Mouse (Mus musculus): ENCODE measurements at regions not wholly inside any gene's neighbourhood (a gene's known extent, or its start where the extent isn't known, plus 50 kb on each side); places are given as distances from the start of the nearest gene placed in this dataset.
"Not testable (repeated sequence)": the region's sequence is repeated elsewhere in the genome, so short reads cannot be mapped to it uniquely, and the experiment has no call there.

DNA sequence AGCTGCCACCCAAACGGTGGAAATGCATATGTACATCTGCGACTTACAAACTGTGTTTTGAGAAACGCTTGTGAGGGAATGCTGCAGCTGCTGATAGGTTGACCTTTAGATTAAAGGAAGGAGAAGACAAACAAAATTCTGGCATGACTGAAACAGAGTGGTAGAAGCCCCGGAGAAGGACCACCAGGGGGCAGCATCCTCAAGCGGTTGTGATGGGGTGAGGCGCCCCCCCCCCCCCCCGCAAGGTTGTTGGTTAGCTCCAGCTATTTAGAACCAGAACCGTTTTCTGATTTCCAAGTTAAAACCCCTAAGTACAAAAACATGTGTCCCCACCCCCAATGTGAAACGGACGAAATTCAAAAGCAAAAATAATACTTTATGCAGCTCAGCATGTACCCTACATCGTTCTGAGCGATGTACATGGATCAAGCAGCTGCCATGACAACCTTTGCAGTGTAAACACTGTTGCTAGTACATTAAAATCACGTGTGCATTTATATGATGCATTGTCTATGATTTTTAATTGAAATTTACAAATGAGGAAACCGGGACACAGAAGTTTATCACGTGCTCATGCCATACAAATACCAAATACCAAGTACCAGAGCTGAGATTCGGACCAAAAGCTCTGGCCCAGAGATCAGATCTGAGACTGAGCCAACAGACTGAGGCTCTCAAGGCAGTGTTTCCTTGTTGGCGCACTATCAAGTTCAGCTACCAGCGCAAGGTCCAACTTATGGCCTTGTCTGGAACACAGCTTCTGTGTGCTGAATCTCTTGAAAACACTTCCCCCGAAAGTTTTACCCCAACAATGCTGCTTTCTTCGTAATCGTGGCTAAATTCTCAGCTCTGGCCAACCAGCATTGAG lies 100.0 kb upstream of the Ifngr1 start:
- ATAC-seq (replicated peaks; ENCODE audit: low read depth, poor library complexity, severe bottlenecking) = peak; percentile 26; the same call in 1 of the 2 replicates

DNA sequence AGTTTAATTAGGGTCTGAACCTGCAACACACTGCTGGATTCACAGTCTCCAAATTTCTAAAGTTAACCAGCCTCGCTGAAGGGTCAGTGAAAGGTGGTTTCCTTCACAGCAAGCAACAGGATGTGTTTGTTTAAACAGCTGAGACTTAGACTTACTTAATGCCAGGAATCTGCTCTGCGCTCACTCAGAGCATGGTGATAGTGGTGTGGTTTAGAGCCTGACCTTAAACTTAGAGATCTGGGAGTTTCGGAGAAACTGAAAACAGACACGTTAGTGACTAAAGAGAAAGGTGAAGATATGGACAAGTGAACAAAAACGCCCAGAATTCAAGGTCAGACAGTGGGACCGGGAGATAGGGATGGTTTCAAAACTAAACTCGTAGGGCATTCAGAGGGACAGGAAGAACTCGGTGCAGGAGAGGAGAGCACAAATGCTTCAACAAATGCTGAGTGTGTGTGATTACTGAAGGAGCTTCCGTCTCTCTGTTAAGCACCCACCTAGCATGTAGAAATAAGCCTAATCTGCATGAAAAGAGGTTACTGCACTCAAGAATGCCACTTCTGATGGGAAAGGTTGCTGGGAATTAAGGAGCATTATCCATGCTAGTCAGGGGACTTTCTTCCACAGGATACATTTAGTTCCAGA lies 97.2 kb upstream of the Ifngr1 start:
- ATAC-seq (replicated peaks; ENCODE audit: low read depth, poor library complexity, severe bottlenecking) = peak; percentile 44; the same call in 1 of the 2 replicates

DNA sequence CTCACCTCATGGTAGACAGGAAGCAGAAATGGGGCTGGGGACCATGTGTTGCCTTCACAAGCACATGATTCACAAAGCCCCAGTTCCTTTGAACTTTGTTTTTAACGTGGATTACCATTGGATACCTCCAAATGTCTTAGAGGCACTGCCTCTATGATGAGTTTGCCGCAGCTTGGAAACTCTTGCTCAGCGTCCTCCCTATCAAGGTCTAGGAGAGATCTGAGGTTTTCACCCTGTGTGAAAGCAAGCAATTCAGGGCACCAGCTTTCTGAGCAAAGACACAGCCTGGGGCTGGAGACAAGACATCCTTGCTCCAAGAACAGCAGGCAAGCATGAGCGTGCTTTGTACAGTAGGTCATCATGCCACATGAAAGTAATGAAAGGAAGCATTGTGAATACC lies 93.6 kb upstream of the Ifngr1 start:
- no peak for ATAC-seq (replicated peaks; ENCODE audit: low read depth, poor library complexity, severe bottlenecking)

DNA sequence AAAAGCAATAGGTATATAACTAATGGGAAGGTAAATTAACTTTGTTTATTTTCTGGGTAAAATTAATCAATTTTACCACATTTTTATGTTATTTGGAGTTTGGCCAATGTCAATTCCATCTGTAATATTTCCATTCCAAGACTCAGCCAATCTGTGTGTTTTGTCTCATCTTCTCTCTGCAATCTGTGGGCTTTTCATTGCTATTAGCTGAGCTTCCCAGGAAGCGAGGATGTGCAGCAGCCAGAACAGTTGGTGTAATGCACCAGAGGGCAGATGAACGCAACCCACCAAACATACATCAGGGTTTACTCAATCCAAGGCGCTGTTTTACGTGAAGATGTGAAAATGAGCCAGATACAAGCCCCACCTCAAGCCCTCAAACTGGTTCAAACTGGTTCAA lies 88.9 kb upstream of the Ifngr1 start:
- no peak for ATAC-seq (replicated peaks; ENCODE audit: low read depth, poor library complexity, severe bottlenecking)

DNA sequence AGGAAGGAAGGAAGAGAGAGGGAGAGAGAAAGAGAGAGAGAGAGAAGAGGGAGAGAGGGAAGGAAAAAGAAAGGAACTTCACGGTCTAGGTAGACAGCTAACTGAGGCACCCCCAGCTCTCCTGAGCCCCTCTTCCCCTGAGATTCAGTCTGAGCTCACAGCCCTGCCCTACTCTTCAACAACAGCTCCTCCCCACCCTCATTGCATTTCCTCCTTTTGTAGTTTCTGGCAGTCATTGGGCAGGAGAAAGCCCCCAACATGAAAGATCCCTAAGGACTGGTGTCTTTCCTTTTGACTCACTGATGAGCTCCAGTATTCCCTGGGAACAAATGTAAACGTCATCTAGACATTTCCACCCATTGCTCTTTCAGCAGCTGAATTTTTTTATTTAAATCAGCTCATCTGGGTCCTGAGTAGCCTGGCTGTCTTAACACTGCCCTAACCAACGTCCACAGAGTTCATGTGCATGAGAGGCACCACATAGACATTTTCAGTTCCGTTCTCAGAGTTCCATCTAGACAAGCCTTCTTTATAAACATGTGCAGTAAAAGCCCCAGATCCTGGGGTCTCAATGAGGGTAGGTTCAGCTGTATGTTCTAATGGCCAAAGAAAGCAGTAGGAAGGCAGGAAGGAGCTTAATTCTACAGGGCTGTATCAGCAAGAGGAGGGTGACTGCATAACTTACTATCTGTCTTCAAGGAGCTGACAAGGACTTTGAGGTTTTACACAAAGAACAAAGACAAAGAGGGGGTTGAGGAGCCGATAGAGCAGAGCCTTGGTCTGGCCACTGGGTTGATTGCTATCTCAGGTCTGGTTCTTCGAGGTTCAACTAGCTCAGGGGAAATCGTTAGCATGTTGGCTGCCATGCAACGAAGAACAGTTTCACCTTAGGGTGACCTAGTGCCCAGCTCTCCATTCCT lies 87.6 kb upstream of the Ifngr1 start:
- ATAC-seq (replicated peaks; ENCODE audit: low read depth, poor library complexity, severe bottlenecking) = 0 out of 2 replicates have a peak, but pooled peaks have one; percentile 36

DNA sequence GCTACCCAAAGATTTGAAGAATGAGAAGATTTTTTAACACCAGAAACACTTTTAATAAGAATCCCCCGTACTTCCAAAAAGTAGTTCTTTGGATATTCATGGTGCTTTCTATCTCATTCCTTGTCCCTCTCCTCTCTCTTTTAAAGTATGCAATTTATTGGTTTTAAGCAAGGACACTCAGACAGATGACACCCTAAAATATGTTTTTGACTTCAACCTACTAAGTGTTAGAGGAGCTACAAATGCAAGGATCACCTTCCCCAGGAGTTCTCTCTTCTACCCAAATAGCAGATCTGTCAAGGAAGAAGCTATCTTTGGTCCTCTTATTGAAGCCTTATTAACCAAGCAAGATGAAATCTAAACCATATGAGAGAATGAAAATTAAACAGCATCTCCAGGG lies 86.6 kb upstream of the Ifngr1 start:
- ATAC-seq (replicated peaks; ENCODE audit: low read depth, poor library complexity, severe bottlenecking) = no peak

DNA sequence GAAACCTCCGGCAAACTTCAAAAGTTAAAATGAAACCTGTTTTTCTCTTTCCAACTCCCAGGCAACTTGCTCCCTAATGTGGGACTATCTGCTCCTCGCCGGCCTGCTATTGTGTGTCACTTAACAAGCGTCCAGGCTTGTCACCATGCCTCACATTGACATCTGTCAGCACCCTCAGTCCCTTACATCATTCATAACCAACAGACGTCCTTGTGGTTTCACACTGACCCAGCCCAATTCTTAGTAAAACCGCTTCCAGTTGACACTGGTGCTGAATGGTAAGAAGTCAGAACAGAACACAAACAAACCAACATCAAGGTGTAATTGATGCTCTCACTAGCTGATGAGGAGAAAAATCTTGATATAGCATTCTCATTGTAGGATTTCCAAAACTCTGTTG lies 85.8 kb upstream of the Ifngr1 start:
- peak; percentile 55 for ATAC-seq (replicated peaks; ENCODE audit: low read depth, poor library complexity, severe bottlenecking)

GRCm38 (mm10) chr10:19506434-19506833 lies 85.3 kb upstream of the Ifngr1 start:
- ATAC-seq (replicated peaks; ENCODE audit: low read depth, poor library complexity, severe bottlenecking) = peak; percentile 73

- no peak for ATAC-seq (replicated peaks; ENCODE audit: low read depth, poor library complexity, severe bottlenecking)
Measured at GRCm38 (mm10) chr10:19508221-19508745, 83.5 kb upstream of the Ifngr1 start.

GRCm38 (mm10) chr10:19510047-19510446 lies 81.7 kb upstream of the Ifngr1 start:
- ATAC-seq (replicated peaks; ENCODE audit: low read depth, poor library complexity, severe bottlenecking) = no peak

GRCm38 (mm10) chr10:19514366-19514765 lies 77.4 kb upstream of the Ifngr1 start:
- ATAC-seq (replicated peaks; ENCODE audit: low read depth, poor library complexity, severe bottlenecking) = not testable (repeated sequence)

DNA sequence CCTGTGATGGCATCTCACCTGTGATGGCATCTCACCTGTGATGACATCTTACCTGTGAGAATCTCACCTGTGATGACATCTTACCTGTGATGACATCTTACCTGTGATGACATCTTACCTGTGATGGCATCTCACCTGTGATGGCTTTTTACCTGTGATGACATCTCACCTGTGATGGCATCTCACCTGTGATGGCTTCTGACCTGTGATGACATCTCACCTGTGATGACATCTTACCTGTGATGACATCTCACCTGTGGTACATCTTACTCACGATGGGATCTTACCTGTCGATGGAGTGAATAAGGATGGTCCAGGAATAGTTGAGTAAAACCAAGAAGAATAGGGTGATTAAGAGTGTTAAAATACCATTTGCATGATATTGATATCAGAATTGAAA lies 76.9 kb upstream of the Ifngr1 start:
- ATAC-seq (replicated peaks; ENCODE audit: low read depth, poor library complexity, severe bottlenecking) = no peak

DNA sequence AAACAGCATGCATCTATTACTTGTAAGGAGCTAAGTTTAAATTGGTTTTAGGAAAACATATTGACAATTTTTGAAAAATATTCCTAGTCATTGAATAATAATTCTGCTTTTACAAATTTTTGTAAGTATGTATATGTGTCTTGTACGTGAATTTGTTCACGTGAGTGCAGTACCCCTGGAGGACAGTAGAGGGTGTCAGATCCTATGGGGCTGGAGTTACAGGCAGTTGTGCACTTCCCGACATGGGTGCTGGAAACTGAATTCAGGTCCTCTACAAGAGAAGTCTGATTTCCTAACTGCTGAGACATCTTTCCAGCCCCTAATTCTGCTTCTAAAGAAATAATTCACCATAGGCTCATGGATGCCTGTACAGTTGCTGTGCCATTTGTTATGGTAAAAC lies 75.7 kb upstream of the Ifngr1 start:
- no peak for ATAC-seq (replicated peaks; ENCODE audit: low read depth, poor library complexity, severe bottlenecking)

DNA sequence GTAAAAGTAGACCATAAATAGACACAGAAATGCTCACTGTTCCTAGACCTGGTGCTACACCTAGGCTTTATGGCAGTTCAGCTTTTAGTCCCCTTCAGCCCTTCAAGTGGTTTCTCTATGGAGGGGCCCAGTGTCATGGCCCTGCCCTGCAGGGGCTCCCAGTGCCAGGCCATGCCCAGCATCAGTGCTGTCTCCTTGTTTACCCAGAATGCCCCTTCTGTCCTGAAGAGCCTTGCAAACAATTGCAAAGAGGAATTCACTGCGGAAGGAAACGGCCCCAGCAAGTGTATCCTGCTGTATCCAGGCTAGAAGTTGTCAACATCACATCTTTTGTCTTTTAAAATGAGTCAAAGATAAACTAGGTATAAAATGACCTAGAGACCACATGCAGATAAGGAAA lies 74.7 kb upstream of the Ifngr1 start:
- no peak for ATAC-seq (replicated peaks; ENCODE audit: low read depth, poor library complexity, severe bottlenecking)

- ATAC-seq (replicated peaks; ENCODE audit: low read depth, poor library complexity, severe bottlenecking) = no peak
Measured at GRCm38 (mm10) chr10:19518763-19519162, 73.0 kb upstream of the Ifngr1 start.

- ATAC-seq (replicated peaks; ENCODE audit: low read depth, poor library complexity, severe bottlenecking) = peak; percentile 69
Measured at GRCm38 (mm10) chr10:19522198-19522597, 69.6 kb upstream of the Ifngr1 start.

DNA sequence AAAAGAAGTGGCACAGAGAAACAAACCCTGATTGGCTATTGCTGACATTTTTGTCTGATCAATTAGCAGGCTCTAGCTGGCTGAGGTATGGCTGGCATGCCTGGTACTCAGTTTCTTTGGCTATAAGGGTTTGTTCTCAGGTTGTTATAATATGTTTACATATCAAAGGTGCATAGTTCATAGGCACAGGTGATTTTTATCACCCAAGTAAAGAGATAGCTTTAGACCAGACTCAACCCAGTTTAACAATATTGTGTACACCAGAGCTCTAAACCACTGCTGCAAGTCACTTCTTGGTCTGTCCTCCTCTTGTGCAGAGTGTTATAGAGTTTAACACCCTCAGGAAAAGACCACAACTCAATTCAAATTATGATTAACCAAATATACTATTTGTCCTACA lies 65.8 kb upstream of the Ifngr1 start:
- ATAC-seq (replicated peaks; ENCODE audit: low read depth, poor library complexity, severe bottlenecking) = no peak

DNA sequence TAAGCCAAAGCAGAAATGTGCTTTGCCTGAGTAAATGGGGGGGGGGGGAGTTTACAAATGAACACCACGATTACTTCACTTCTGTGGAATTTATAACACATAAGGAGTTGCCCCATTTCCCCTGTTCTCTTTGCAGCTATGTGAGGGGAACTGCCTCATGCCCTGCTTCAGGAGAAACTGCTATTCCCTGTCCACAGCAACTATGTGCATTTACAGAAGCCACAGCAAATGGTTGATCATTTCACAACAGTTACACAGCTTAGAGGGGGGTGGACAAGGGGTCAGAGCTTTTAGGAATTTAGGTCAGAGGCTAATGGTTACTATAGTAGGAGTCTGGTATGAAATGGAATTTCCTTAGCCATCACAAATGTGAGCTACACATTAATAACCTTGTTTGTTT lies 65.4 kb upstream of the Ifngr1 start:
- peak; percentile 53 for ATAC-seq (replicated peaks; ENCODE audit: low read depth, poor library complexity, severe bottlenecking)

DNA sequence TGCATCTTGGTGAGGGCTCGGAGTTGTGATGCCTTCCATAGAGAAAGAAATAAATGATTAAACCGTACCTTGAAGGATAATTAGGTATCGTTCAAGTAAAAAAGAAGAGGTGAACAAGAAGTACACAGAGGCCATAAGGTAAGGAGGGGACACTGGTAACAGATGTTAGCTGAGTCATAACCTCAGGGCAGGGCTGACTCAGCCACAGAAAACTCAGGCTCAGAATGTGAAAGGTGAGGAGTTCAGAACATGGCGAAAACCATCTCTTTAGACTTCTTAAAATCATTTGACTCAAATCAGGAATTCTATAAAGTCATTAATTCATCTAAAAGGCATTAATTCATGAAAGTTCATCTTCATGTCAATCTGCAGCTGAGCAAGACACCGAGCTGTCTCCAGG lies 62.1 kb upstream of the Ifngr1 start:
- 0 out of 2 replicates have a peak, but pooled peaks have one; percentile 47 for ATAC-seq (replicated peaks; ENCODE audit: low read depth, poor library complexity, severe bottlenecking)

DNA sequence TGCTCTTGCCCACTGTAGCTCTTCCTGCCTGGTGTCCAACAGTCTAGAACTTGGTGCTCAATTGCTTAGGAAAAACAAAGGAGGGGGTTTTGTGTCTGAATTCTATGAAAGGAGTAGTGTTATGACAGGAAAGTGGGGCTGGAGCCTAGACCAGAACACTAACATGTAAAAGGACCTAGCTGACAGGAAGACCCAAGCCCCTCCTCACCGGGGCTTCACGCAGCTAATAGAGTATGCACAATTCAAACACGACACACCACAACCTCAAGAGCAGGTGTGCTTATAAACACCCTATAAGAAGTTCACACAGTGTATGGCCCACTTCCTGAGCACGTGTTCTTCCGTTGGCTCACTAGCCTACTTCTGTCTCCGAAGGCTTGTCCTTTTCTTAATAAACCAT lies 61.7 kb upstream of the Ifngr1 start:
- no peak for ATAC-seq (replicated peaks; ENCODE audit: low read depth, poor library complexity, severe bottlenecking)
